Mouse (Mus musculus) embryonic facial prominence, embryonic 14.5 days (tissue): ENCODE results near the gene Pcyt1b. TPM values are rescaled to one million over a fixed set of nuclear protein-coding genes. Genes with fewer than 3 reads are reported as not detected.
A peak's percentile ranks its signal among the peaks of the same experiment; 100 is the strongest.

ENCODE experiments used
- ATAC-seq: fragments of 200-750 bp; cut with Nextera tagmentation; 2 replicates; pipeline ENCODE4 v1.8.0; 2017; ENCODE audit warnings: low read depth, moderate number of reproducible peaks, moderate TSS enrichment
- DNase-seq: peaks from one replicate; pipeline ENCODE4 v3.0.0-alpha.2; 2015; ENCODE audit warnings: low spot score
- H3K27ac ChIP-seq: fragments of 300-500 bp; sonication (generic); replicated peaks from 2 replicates; pipeline ENCODE4 v1.5.1; 2014; ENCODE audit warnings: low read depth, mild to moderate bottlenecking, low read length, moderate library complexity
- H3K27me3 ChIP-seq: fragments of 300-500 bp; sonication (generic); replicated peaks from 2 replicates; pipeline ENCODE4 v1.6.1; 2014; ENCODE audit warnings: low read length; ENCODE audit not compliant: control insufficient read depth, insufficient read depth
- H3K36me3 ChIP-seq: fragments of 300-500 bp; sonication (generic); 2 replicates; pipeline ENCODE4 v1.6.1; 2014; ENCODE audit warnings: low read length, mixed read lengths; ENCODE audit not compliant: control insufficient read depth, insufficient read depth
- H3K4me1 ChIP-seq: fragments of 300-500 bp; sonication (generic); 2 replicates; pipeline ENCODE4 v1.6.1; 2014; ENCODE audit warnings: antibody characterized with exemption, low read length; ENCODE audit not compliant: control insufficient read depth, insufficient read depth
- H3K4me2 ChIP-seq: fragments of 300-500 bp; sonication (generic); 2 replicates; pipeline ENCODE4 v1.6.1; 2014; ENCODE audit warnings: low read depth, mild to moderate bottlenecking, low read length, moderate library complexity, mixed read lengths
- H3K4me3 ChIP-seq: fragments of 300-500 bp; sonication (generic); 2 replicates; pipeline ENCODE4 v1.5.1; 2014; ENCODE audit warnings: low read depth, mild to moderate bottlenecking, low read length
- H3K9ac ChIP-seq: fragments of 300-500 bp; sonication (generic); 2 replicates; pipeline ENCODE4 v1.6.1; 2014; ENCODE audit warnings: low read depth, mild to moderate bottlenecking, low read length, moderate library complexity, mixed read lengths
- H3K9me3 ChIP-seq: fragments of 300-500 bp; sonication (generic); 2 replicates; pipeline ENCODE4 v1.6.1; 2016; ENCODE audit warnings: low read length; ENCODE audit not compliant: control insufficient read depth
- WGBS: fragments of 180-500 bp; shearing (Covaris S2); extraction: QIAGEN DNeasy Blood & Tissue Kit; methylation state at CpG from one replicate; pipeline ENCODE4 v1.1.7; 2014; 5-methylcytosine and 5-hydroxymethylcytosine counted together
- polyA plus RNA-seq: library from polyadenylated mRNA; unstranded; fragments of >200 nt; fragmentation: Nextera tagmentation; extraction: Ambion mirVana; gene quantifications from 2 replicates; pipeline ENCODE4 v1.2.1, GENCODE M21; 2014

Gene Pcyt1b
- 2.5 and 2.6 TPM in 2 replicates for polyA plus RNA-seq

- H3K4me1 ChIP-seq = no peaks in the 10 kb centered on the region
- no peaks in the 10 kb centered on the region for H3K27me3 ChIP-seq
- DNase-seq = no peak
- H3K27ac ChIP-seq = no peak within 1 kb of the TSS
- ATAC-seq = no peak
- no peaks in the 10 kb centered on the region for H3K36me3 ChIP-seq
- no peak within 1 kb of the TSS for H3K4me3 ChIP-seq
- WGBS = 33% methylated on average over 3 of the region's 3 CpGs
- no peak within 1 kb of the TSS for H3K9ac ChIP-seq
- H3K9me3 ChIP-seq = no peaks in the 10 kb centered on the region
- no peak within 1 kb of the TSS for H3K4me2 ChIP-seq
Measured at GRCm38 (mm10) chrX:93654218-93655002, at the start of gene Pcyt1b. TSS of gene Pcyt1b (plus strand) at chrX:93654863.

- Histone ChIP-seq H3K36me3 (no peaks in the 10 kb centered on the region), H3K27me3 (no peaks in the 10 kb centered on the region), H3K9ac (no peak overlapping the region), H3K9me3 (no peaks in the 10 kb centered on the region), H3K27ac (no peak overlapping the region), H3K4me2 (peak overlapping the region; percentile 55; the same call in 1 of the 2 replicates), H3K4me3 (no peak overlapping the region), H3K4me1 (no peaks in the 10 kb centered on the region)
- 63% methylated on average over 1 of the region's 1 CpGs for WGBS
- DNase-seq = peak; percentile 2
- no peak for ATAC-seq
Measured at GRCm38 (mm10) chrX:93630256-93630655, 24.4 kb upstream of the Pcyt1b start.

GRCm38 (mm10) chrX:93631657-93632449 lies 22.8 kb upstream of the Pcyt1b start, which contains the start of gene Pola1:
TSS of gene Pola1 (minus strand) at chrX:93632155.
- WGBS = 16% methylated on average over 45 of the region's 53 CpGs
- ATAC-seq = peak; percentile 98

GRCm38 (mm10) chrX:93634861-93635375 lies 19.7 kb upstream of the Pcyt1b start:
- no peak overlapping the region for H3K27ac ChIP-seq
- H3K9ac ChIP-seq = no peak overlapping the region
- WGBS = 87% methylated on average over 2 of the region's 2 CpGs
- H3K4me1 ChIP-seq = no peaks in the 10 kb centered on the region
- no peak overlapping the region for H3K4me2 ChIP-seq
- DNase-seq (no peak), ATAC-seq (no peak)
- H3K27me3 ChIP-seq = no peaks in the 10 kb centered on the region
- H3K36me3 ChIP-seq = no peaks in the 10 kb centered on the region
- H3K9me3 ChIP-seq = no peaks in the 10 kb centered on the region
- no peak overlapping the region for H3K4me3 ChIP-seq

More at GRCm38 (mm10) chrX:93631657-93632449, 22.8 kb upstream of the Pcyt1b start, which contains the start of gene Pola1:
- Histone ChIP-seq H3K27ac (peak within 1 kb of the TSS; percentile 55), H3K4me2 (peak within 1 kb of the TSS; percentile 55), H3K9ac (peak within 1 kb of the TSS; percentile 70), H3K9me3 (no peaks in the 10 kb centered on the region), H3K4me1 (no peaks in the 10 kb centered on the region), H3K36me3 (no peaks in the 10 kb centered on the region), H3K27me3 (no peaks in the 10 kb centered on the region), H3K4me3 (peak within 1 kb of the TSS; percentile 53)
- peak; percentile 90 for DNase-seq

GRCm38 (mm10) chrX:93643600-93643999 lies 11.1 kb upstream of the Pcyt1b start:
- ATAC-seq (no peak), DNase-seq (no peak)
- H3K4me3 ChIP-seq = no peak overlapping the region
- no peaks in the 10 kb centered on the region for H3K36me3 ChIP-seq
- H3K9ac ChIP-seq = no peak overlapping the region
- H3K9me3 ChIP-seq = no peaks in the 10 kb centered on the region
- H3K4me2 ChIP-seq = no peak overlapping the region
- H3K27ac ChIP-seq = no peak overlapping the region
- WGBS = 81% methylated on average over 3 of the region's 3 CpGs
- H3K4me1 ChIP-seq = no peaks in the 10 kb centered on the region
- H3K27me3 ChIP-seq = no peaks in the 10 kb centered on the region

- ATAC-seq (no peak), DNase-seq (no peak)
- H3K27me3 ChIP-seq = no peaks in the 10 kb centered on the region
- no peaks in the 10 kb centered on the region for H3K36me3 ChIP-seq
- H3K4me2 ChIP-seq = no peak overlapping the region
- H3K9ac ChIP-seq = no peak overlapping the region
- no peaks in the 10 kb centered on the region for H3K4me1 ChIP-seq
- H3K27ac ChIP-seq = no peak overlapping the region
- no peak overlapping the region for H3K4me3 ChIP-seq
- H3K9me3 ChIP-seq = no peaks in the 10 kb centered on the region
Measured at GRCm38 (mm10) chrX:93644022-93644421, 10.6 kb upstream of the Pcyt1b start.

- H3K9me3 ChIP-seq = no peaks in the 10 kb centered on the region
- H3K9ac ChIP-seq = no peak overlapping the region
- no peak overlapping the region for H3K4me2 ChIP-seq
- DNase-seq (no peak), ATAC-seq (no peak)
- H3K4me1 ChIP-seq = no peaks in the 10 kb centered on the region
- no peaks in the 10 kb centered on the region for H3K27me3 ChIP-seq
- WGBS = 87% methylated on average over 2 of the region's 2 CpGs
- no peak overlapping the region for H3K27ac ChIP-seq
- no peaks in the 10 kb centered on the region for H3K36me3 ChIP-seq
- no peak overlapping the region for H3K4me3 ChIP-seq
Measured at GRCm38 (mm10) chrX:93650738-93651137, 3.9 kb upstream of the Pcyt1b start.

- H3K4me2 ChIP-seq = no peak overlapping the region
- no peak overlapping the region for H3K9ac ChIP-seq
- H3K9me3 ChIP-seq = no peaks in the 10 kb centered on the region
- no peak overlapping the region for H3K4me3 ChIP-seq
- DNase-seq (no peak), ATAC-seq (no peak)
- no peaks in the 10 kb centered on the region for H3K36me3 ChIP-seq
- WGBS = 78% methylated on average over 5 of the region's 5 CpGs
- no peak overlapping the region for H3K27ac ChIP-seq
- H3K27me3 ChIP-seq = no peaks in the 10 kb centered on the region
- no peaks in the 10 kb centered on the region for H3K4me1 ChIP-seq
Measured at GRCm38 (mm10) chrX:93655153-93655552, 490 bp downstream of the Pcyt1b start.
